Mouse (Mus musculus) C2C12 (cell line): ENCODE measurements around the gene Synpo2l.

Experiments used
- CEBPB ChIP-seq: IDR thresholded peaks from one replicate; pipeline ENCODE4 v1.6.1; 2011; ENCODE audit warnings: low read depth, mild to moderate bottlenecking, control low read depth, moderate library complexity
- CTCF ChIP-seq: IDR thresholded peaks from one replicate; pipeline ENCODE4 v1.5.1; 2011; ENCODE audit not compliant: control insufficient read depth, insufficient read depth, insufficient read length
- MAX ChIP-seq: IDR thresholded peaks from one replicate; pipeline ENCODE4 v1.6.1; 2011; ENCODE audit warnings: mild to moderate bottlenecking, control low read depth
- MYOD1 ChIP-seq: IDR thresholded peaks from one replicate; pipeline ENCODE4 v1.6.1; 2011; ENCODE audit warnings: low read depth; ENCODE audit not compliant: control insufficient read depth, insufficient read length
- MYOG ChIP-seq: IDR thresholded peaks from one replicate; pipeline ENCODE4 v1.6.1; 2011; ENCODE audit not compliant: control insufficient read depth, insufficient read length; ENCODE audit errors: extremely low read depth
- USF1 ChIP-seq: IDR thresholded peaks from one replicate; pipeline ENCODE4 v1.6.1; 2011; ENCODE audit warnings: low read depth, mild to moderate bottlenecking, control low read depth, moderate library complexity

DNA sequence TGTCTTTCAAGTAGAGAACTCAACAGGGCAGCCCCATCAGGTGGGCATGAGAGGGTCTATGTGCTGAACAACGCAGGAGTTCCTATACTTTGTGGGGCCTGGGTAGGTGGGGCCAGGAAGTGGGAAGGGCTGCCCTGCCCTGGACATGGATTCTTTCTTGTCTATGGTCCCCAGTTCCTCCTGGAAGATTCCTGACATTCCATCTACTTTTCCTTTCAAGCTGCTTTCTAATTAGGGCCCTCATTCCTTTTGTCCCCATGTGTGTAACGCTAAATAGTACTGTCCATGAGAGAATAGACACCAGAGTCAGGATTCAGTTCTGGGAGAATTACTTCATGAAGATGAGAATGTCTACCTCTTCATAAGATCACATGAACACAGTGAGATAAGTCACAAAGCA, 4.6 kb downstream of the Synpo2l start:
- TF ChIP-seq CEBPB (no peak), CTCF (no peak), USF1 (no peak), MYOD1 (no peak), MAX (no peak), MYOG (no peak)
